Mouse (Mus musculus) forebrain, embryonic 14.5 days (tissue): ENCODE data around the gene Gdf10. TPM values are rescaled to one million over a fixed set of nuclear protein-coding genes. Genes with fewer than 3 reads are reported as not detected.

Experiments used
- ATAC-seq: fragments of 200-750 bp; cut with Nextera tagmentation; 2 replicates; pipeline ENCODE4 v1.8.0; 2017; ENCODE audit warnings: mild to moderate bottlenecking, moderate library complexity
- DNase-seq: peaks from one replicate; pipeline ENCODE4 v3.0.0-alpha.2; 2015; ENCODE audit warnings: low spot score
- H3K27ac ChIP-seq: fragments of 300-500 bp; sonication (generic); 2 replicates; pipeline ENCODE4 v1.5.1; 2014; ENCODE audit warnings: low read depth, mild to moderate bottlenecking, control low read depth, low read length, moderate library complexity
- H3K27me3 ChIP-seq: fragments of 300-500 bp; sonication (generic); replicated peaks from 2 replicates; pipeline ENCODE4 v1.6.1; 2014; ENCODE audit warnings: low read length, control low read depth, mixed read lengths; ENCODE audit not compliant: control insufficient read depth, insufficient read depth
- H3K36me3 ChIP-seq: fragments of 300-500 bp; sonication (generic); 2 replicates; pipeline ENCODE4 v1.6.1; 2014; ENCODE audit warnings: low read length, control low read depth; ENCODE audit not compliant: control insufficient read depth, insufficient read depth
- H3K4me1 ChIP-seq: fragments of 300-500 bp; sonication (generic); 2 replicates; pipeline ENCODE4 v1.6.1; 2014; ENCODE audit warnings: antibody characterized with exemption, low read length, control low read depth; ENCODE audit not compliant: control insufficient read depth, insufficient read depth
- H3K4me2 ChIP-seq: fragments of 300-500 bp; sonication (generic); 2 replicates; pipeline ENCODE4 v1.6.1; 2014; ENCODE audit warnings: mild to moderate bottlenecking, control low read depth, low read length
- H3K4me3 ChIP-seq: fragments of 300-500 bp; sonication (generic); 2 replicates; pipeline ENCODE4 v1.5.1; 2014; ENCODE audit warnings: low read depth, low read length, control low read depth
- H3K9ac ChIP-seq: fragments of 300-500 bp; sonication (generic); 2 replicates; pipeline ENCODE4 v1.6.1; 2014; ENCODE audit warnings: mild to moderate bottlenecking, low read length, control low read depth, moderate library complexity
- H3K9me3 ChIP-seq: fragments of 300-500 bp; sonication (generic); replicated peaks from 2 replicates; pipeline ENCODE4 v1.6.1; 2016; ENCODE audit warnings: low read length, control low read depth, mixed read lengths; ENCODE audit not compliant: control insufficient read depth
- whole genome bisulfite sequencing: fragments of 180-500 bp; shearing (Covaris S2); extraction: QIAGEN DNeasy Blood & Tissue Kit; methylation state at CpG from one replicate; pipeline ENCODE4 v1.1.7; 2014; 5-methylcytosine and 5-hydroxymethylcytosine counted together
- polyA plus RNA-seq: library from polyadenylated mRNA; unstranded; fragments of >200 nt; fragmentation: Nextera tagmentation; extraction: Ambion mirVana; gene quantifications from 2 replicates; pipeline ENCODE4 v1.2.1, GENCODE M21; 2014

Gdf10 gene
- polyA plus RNA-seq, result 2.6 and 3.2 TPM in 2 replicates

GRCm38 (mm10) chr14:33923168-33924070 lies at the start of gene Gdf10:
Gdf10 (plus strand) TSS chr14:33923587.
- DNase-seq (peak; percentile 48), ATAC-seq (peak; percentile 84)
- Histone ChIP-seq H3K36me3 (no peaks in the 10 kb centered on the region), H3K9me3 (no peaks in the 10 kb centered on the region), H3K4me1 (peaks cover 6% of the 10 kb centered on the region; the same call in 1 of the 2 replicates), H3K9ac (peak within 1 kb of the TSS; percentile 58), H3K27me3 (peaks cover 31% of the 10 kb centered on the region), H3K4me2 (peak within 1 kb of the TSS; percentile 96), H3K27ac (no peak within 1 kb of the TSS), H3K4me3 (peak within 1 kb of the TSS; percentile 55)
- under 1% methylated on average over 71 of the region's 85 CpGs for WGBS

- H3K9me3 ChIP-seq, result no peaks in the 10 kb centered on the region
- no peak for ATAC-seq
- no peaks in the 10 kb centered on the region for H3K4me1 ChIP-seq
- H3K27ac ChIP-seq, result no peak overlapping the region
- no peak overlapping the region for H3K4me2 ChIP-seq
- H3K27me3 ChIP-seq, result no peaks in the 10 kb centered on the region
- H3K36me3 ChIP-seq, result no peaks in the 10 kb centered on the region
- WGBS, result 100% methylated on average over 1 of the region's 1 CpGs
- DNase-seq, result no peak
- no peak overlapping the region for H3K9ac ChIP-seq
- no peak overlapping the region for H3K4me3 ChIP-seq
Observed at GRCm38 (mm10) chr14:33878826-33879225, 44.6 kb upstream of the Gdf10 start.

GRCm38 (mm10) chr14:33880236-33880635 lies 43.2 kb upstream of the Gdf10 start:
- no peak overlapping the region for H3K27ac ChIP-seq
- no peaks in the 10 kb centered on the region for H3K27me3 ChIP-seq
- H3K9me3 ChIP-seq, result no peaks in the 10 kb centered on the region
- DNase-seq (no peak), ATAC-seq (no peak)
- no peak overlapping the region for H3K4me3 ChIP-seq
- 93% methylated on average over 3 of the region's 3 CpGs for WGBS
- no peak overlapping the region for H3K9ac ChIP-seq
- no peaks in the 10 kb centered on the region for H3K36me3 ChIP-seq
- no peaks in the 10 kb centered on the region for H3K4me1 ChIP-seq
- H3K4me2 ChIP-seq, result no peak overlapping the region

GRCm38 (mm10) chr14:33881471-33881870 lies 41.9 kb upstream of the Gdf10 start:
- Histone ChIP-seq H3K9ac (no peak overlapping the region), H3K9me3 (no peaks in the 10 kb centered on the region), H3K4me2 (no peak overlapping the region), H3K36me3 (no peaks in the 10 kb centered on the region), H3K4me1 (no peaks in the 10 kb centered on the region), H3K27me3 (no peaks in the 10 kb centered on the region), H3K4me3 (no peak overlapping the region), H3K27ac (no peak overlapping the region)
- ATAC-seq (no peak), DNase-seq (no peak)
- WGBS, result 86% methylated on average over 3 of the region's 3 CpGs

GRCm38 (mm10) chr14:33883046-33883445 lies 40.3 kb upstream of the Gdf10 start:
- no peak overlapping the region for H3K4me2 ChIP-seq
- no peaks in the 10 kb centered on the region for H3K9me3 ChIP-seq
- no peak for DNase-seq
- H3K36me3 ChIP-seq, result no peaks in the 10 kb centered on the region
- 77% methylated on average over 4 of the region's 4 CpGs for WGBS
- no peak overlapping the region for H3K27ac ChIP-seq
- no peak for ATAC-seq
- no peak overlapping the region for H3K4me3 ChIP-seq
- H3K9ac ChIP-seq, result no peak overlapping the region
- no peaks in the 10 kb centered on the region for H3K27me3 ChIP-seq
- no peaks in the 10 kb centered on the region for H3K4me1 ChIP-seq

GRCm38 (mm10) chr14:33885466-33885865 lies 37.9 kb upstream of the Gdf10 start:
- Histone ChIP-seq H3K9me3 (no peaks in the 10 kb centered on the region), H3K27ac (no peak overlapping the region), H3K4me3 (no peak overlapping the region), H3K4me1 (no peaks in the 10 kb centered on the region), H3K27me3 (no peaks in the 10 kb centered on the region), H3K9ac (no peak overlapping the region), H3K4me2 (no peak overlapping the region), H3K36me3 (no peaks in the 10 kb centered on the region)
- WGBS, result 78% methylated on average over 11 of the region's 11 CpGs
- DNase-seq (no peak), ATAC-seq (no peak)

- H3K9me3 ChIP-seq, result no peaks in the 10 kb centered on the region
- H3K9ac ChIP-seq, result no peak overlapping the region
- ATAC-seq (no peak), DNase-seq (no peak)
- 80% methylated on average over 11 of the region's 11 CpGs for WGBS
- no peaks in the 10 kb centered on the region for H3K27me3 ChIP-seq
- no peaks in the 10 kb centered on the region for H3K4me1 ChIP-seq
- no peaks in the 10 kb centered on the region for H3K36me3 ChIP-seq
- H3K4me3 ChIP-seq, result no peak overlapping the region
- no peak overlapping the region for H3K4me2 ChIP-seq
- no peak overlapping the region for H3K27ac ChIP-seq
Observed at GRCm38 (mm10) chr14:33888387-33889035, 34.9 kb upstream of the Gdf10 start.

- no peak for ATAC-seq
- Histone ChIP-seq H3K9me3 (no peaks in the 10 kb centered on the region), H3K9ac (no peak overlapping the region), H3K4me1 (no peaks in the 10 kb centered on the region), H3K36me3 (no peaks in the 10 kb centered on the region), H3K27me3 (no peaks in the 10 kb centered on the region), H3K27ac (no peak overlapping the region), H3K4me3 (no peak overlapping the region), H3K4me2 (no peak overlapping the region)
- no peak for DNase-seq
- 80% methylated on average over 3 of the region's 3 CpGs for WGBS
Observed at GRCm38 (mm10) chr14:33889971-33890370, 33.4 kb upstream of the Gdf10 start.

GRCm38 (mm10) chr14:33891507-33891906 lies 31.9 kb upstream of the Gdf10 start:
- no peak overlapping the region for H3K4me2 ChIP-seq

More at GRCm38 (mm10) chr14:33891507-33891906, 31.9 kb upstream of the Gdf10 start:
- no peaks in the 10 kb centered on the region for H3K27me3 ChIP-seq
- ATAC-seq (no peak), DNase-seq (no peak)
- H3K9me3 ChIP-seq, result no peaks in the 10 kb centered on the region
- H3K4me1 ChIP-seq, result no peaks in the 10 kb centered on the region; the same call in 1 of the 2 replicates
- H3K4me3 ChIP-seq, result no peak overlapping the region
- 76% methylated on average over 3 of the region's 3 CpGs for WGBS
- no peak overlapping the region for H3K27ac ChIP-seq
- no peak overlapping the region for H3K9ac ChIP-seq
- no peaks in the 10 kb centered on the region for H3K36me3 ChIP-seq
